Mouse (Mus musculus): ENCODE measurements around the gene Acot12.
"Not testable (repeated sequence)": the region's sequence is repeated elsewhere in the genome, so short reads cannot be mapped to it uniquely, and the experiment has no call there.

The Acot12 gene

DNA sequence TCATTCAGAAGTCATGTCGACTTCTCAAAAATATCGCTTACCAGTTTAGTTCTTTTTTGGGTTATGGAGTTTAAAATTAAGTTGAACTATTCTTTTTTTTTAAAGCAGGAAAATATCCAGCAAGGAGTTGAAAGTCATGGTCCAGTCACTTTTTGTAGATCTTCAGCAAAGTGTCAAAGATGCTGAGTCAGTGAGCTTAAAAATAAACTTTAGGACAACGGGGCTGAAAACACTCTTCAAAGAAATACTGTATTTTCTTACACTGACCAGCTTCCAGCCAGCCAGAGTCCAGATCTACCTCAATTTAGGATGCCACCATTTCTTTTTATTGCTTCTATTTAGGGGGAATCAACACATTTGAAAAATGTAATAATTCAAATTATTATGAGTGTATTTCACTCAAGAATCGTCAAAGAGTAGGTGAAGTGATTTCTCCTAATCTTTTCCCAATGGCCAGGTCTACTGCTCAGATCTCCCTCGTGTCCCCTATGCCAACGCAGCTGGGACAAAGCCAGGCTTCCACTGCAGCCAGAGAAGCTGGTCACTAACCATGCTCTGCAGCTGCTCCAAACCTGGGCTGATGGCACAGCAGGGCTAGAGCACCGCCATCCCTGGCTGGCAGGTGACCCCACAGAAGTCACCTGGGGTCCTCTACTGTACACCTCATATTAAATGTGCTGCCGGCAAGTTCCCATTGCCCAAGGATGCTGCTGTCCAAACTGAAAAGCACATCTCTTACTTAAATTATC, 19.2 kb downstream of the Acot12 start:
- peak; percentile 18 to 34 for DNase-seq

DNA sequence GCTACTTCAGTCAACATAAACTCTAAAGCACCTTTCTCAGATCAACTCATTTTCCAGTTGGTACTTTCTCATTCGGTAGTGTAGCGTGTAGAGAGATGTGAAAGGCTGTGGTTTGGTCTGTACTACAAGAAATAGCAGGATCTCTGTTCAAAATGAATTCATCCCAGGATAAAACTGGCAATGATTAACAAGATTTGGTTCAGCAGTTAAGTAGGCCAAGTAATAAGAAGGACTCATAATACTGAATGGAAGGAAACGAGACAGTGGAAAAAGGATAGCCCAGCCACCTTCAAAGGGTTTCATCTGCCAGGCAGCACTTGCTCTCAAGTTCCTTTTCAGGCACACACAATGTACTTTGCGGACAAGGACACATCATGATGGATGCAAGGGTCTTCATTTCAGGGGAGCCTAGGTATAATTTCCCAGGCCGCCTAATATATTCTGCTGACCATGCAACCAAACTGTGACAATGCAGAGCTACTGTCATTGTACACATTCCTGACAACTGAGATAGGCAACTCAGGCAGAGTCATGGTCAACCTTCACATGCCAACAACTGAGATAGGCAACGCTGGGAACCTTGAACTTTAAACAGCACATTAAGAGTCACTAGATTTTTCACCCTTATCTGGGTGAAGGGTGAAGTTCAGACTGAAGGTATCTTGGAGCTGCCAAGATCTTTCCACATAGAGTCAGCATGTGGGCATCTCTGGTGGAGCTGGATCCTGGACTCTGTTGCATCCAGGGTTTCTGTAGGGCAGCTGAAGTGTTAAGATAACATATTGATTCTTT, 20.5 kb downstream of the Acot12 start:
- DNase-seq = no peak

DNA sequence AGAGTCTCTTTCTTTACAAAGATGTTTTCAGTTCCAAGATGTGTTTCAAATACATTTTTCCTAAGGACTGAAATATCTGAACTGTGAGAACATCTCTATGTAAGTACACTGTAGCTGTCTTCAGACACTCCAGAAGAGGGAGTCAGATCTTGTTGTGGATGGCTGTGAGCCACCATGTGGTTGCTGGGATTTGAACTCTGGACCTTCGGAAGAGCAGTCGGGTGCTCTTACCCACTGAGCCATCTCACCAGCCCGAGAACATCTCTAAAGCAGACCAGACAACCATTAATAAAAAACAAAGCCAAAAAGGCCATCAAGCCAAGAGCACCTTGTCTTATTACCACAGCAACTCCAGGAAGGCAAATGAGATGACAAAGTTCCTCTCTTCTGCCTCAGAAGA, 22.3 kb downstream of the Acot12 start:
- DNase-seq = not testable (repeated sequence)

DNA sequence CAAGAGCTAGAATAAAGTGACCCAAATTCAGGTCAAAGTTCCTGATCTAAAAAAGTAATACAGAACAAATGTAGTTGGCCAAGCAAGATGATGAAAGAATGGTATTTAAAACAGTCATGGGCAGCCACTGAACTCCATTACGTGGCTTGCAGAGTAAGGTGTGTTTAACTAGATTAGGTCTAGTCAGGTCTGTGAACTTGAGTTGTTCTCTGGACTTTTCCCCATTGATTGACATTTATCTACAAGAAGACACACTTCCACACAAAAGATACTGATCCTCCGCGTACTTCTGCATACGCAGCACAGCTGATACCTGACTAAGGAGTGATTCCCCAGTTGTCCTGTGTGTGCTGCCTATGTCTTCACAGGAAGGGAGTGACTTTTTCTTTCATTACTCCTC, 24.3 kb downstream of the Acot12 start:
- DNase-seq = no peak

DNA sequence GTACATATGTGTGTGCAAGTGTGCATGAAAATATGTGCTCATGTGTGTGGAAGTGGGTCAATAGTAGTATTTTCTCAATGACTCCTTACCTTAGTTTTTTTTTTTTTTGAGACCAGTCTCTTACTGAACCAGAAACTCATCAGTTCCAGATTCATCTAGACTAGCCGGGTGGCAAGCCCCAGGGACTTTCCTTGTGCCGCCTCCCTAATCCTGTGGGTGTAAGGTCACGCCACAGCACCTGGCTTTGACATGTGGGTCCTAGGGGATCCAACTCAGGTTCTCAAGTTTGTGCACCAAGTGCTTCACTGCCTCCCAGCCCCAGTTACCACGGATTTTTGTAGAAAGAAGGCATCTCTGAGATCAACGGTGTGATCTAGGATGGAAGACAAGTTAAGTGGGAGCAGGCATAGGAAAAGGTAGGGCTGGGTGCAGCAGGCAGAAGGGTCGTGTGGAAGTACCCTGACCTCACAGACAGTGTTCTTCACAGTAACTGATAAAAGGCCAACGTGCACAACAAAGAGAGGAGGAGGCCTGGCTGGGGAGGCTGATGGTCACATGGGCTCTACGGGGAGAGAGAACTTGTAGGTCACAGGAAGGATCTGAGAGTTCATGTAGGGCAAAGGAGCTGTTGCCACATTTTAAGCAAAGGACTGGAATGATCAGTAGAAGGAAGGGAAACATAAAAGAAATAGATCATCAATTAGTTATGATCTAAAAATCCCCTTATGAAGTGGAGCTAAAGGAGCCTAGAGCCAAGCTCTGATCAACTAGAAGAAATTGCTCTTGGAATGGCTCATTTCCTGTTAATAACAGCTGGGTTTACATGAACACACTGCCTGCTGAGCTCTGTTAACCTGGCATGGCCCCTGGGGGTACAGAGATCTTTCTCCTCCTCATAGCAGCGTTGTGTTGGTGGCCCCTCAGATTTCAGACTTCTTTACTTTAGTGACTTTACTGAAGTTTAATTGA, 27.7 kb downstream of the Acot12 start:
- no peak for DNase-seq

DNA sequence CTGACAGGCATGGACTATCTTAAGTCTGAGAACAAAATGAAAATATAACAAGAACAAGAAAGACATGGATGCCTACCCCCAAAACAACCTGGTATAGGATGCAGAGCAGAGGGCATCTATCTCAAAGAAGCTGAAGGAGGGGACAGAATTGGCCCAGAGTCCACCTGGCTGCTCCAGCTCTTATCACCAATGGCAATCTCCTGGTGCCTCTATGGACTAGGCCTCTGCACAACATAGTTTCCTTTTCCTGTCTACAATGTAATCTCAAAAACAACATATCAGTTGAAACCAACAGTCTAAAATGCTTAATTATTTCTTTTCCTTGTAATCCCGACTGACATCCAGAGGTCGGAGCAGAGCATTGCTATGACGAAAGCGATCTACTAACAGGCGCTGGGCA, 36.8 kb downstream of the Acot12 start:
- no peak for DNase-seq

DNA sequence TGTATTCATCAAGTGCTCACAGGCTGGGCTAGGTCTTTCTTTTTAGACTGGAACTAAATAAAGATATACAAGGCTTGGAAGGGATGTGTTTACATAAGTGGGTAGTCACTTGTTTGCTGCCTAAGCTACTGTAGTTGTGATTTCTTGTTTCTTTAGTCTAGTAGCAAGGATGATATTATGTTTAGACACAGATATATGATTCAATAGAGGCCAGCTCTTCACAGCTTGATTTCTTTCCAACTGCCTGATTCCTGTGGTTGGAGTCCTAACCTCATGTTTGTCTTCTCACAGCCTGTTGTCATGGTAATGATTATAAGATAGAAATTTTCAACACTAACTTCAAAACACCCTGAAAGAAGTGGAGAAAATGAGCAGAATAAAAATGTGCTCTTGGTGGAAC, 38.6 kb downstream of the Acot12 start:
- no peak for DNase-seq

DNA sequence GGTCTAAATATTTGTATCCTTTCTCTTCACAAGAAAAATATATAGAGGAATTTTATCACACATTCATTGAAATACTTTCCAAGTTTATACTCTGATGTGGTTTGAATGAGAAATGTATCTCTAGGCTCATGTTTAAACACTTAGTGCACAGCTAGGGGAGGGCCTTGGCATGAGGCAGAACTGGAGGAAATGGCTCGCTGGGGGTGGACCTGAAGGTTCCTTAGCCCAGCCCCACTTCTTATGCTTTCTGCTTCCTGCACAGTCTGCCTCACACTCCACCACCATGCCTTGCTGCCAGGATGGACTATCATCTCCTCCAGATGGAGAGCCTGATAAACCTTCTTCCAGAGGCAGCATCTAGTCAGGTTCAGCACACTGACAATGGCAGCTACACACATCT, 50.7 kb downstream of the Acot12 start:
- DNase-seq = no peak

DNA sequence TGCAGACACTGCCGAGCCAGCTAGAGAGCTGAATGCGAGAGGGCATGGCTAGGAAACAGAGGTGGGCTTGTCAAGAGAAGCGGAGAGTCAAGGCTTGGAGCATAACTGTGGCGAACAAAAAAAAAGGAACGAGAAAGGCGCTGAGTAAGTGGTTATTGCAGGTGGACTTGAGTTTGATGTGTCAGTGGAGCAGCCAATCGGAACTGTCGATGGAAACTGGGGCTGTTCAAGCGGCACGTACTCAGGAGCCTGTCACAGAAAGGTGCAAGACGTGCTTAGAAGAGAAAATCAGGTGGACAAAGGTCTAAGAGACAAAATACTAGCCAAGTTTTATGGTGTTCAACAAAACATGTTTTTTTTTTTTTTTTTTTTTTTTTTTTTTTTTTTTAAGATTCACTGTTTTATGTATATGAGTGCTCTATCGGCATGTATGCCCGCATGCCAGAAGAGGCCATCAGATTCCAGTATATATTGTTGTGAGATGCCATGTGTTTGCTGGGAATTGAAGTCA, 53.7 kb downstream of the Acot12 start:
- no peak for DNase-seq

DNA sequence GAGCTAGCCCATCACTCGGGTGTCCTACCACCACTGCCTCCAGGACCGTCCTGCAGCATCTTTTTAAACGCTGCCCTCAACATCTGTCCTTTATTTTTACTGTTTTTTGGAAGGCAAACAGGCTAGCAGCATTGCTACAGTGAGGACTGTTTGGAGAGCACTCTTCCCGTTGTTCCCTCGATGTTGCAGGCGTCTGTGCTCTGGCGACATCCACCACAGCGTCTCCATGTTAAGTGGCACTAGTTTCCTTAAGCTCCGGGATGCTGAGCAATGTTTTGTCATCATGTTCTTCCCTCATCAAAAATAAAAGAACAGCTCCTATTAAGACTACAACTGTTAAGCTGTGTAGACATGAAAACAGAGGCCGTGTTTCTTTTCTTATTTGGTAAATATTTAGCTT, 54.3 kb downstream of the Acot12 start:
- DNase-seq = no peak

DNA sequence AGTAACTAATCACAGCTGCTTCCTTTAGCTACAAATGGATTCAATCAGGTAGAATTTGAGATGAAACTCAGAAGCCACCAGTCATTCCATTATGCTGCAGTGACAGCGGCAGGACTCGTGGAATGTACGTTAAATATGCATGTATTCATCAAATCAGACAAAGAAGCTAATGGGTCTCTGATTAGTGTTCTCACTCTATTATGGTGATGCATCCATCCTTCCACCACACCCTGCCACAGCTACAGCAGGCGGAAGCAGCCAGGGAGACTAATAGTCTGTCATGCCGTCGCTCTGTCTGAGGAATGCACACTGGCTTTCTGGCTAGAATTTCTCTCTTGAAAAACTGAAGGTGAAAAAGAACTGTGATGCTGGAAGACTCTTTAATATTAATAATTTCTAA, 54.7 kb downstream of the Acot12 start:
- DNase-seq = no peak

DNA sequence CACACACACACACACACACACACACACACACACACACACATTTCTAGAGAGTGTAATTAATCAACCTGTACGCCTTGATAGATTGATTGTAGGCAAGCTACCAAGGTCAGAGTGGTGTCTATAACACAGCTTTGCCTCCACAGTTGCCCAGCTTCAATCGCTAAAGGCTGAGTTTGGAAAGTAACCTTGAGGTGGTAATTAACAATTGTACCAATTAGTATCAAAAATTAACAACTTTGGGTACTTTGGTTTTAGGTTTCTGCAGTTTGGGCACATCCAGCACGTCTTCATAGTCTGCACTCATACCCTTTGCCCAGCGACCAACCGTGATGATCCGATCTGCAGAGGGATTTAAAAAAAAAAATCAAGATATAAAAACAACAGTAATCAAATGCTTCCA, 55.6 kb downstream of the Acot12 start:
- no peak for DNase-seq

DNA sequence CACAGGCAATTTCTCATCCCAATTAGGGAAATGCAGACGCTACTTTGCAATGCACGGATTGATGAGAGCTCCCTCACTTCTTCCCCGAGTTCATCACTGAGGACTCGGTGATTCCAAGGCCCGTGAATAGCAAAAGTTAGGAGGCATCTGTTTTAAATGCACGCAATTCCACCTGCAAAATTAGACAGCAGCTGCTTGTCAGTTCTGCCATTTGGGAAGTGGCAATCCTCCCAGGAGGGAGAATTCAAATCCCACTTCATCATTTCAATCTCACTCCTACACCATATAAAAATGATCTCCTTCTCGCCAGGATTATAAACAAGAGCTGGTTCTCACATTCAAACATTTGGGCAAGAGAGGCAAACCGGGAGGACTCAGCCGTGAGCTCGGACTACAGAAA, 56.1 kb downstream of the Acot12 start:
- no peak for DNase-seq

DNA sequence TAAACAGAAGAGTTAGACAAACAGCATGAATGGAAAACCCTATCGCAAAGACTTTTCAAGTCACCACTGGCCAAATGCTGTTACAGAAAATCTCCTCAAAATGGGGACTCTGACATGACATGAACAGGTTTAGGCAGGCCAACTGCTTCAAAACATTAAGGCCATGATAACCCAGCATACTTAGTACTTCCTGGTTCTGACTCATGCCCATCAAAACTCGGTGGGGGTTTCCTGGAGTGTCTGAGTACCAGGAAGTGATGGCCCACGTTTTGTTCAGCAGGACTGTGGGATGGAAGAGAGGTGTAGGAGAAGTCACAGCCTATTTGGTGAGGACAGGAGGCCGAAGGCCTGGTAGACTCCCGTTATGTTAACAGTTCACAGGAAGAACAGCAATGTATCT, 60.4 kb downstream of the Acot12 start:
- no peak for DNase-seq

DNA sequence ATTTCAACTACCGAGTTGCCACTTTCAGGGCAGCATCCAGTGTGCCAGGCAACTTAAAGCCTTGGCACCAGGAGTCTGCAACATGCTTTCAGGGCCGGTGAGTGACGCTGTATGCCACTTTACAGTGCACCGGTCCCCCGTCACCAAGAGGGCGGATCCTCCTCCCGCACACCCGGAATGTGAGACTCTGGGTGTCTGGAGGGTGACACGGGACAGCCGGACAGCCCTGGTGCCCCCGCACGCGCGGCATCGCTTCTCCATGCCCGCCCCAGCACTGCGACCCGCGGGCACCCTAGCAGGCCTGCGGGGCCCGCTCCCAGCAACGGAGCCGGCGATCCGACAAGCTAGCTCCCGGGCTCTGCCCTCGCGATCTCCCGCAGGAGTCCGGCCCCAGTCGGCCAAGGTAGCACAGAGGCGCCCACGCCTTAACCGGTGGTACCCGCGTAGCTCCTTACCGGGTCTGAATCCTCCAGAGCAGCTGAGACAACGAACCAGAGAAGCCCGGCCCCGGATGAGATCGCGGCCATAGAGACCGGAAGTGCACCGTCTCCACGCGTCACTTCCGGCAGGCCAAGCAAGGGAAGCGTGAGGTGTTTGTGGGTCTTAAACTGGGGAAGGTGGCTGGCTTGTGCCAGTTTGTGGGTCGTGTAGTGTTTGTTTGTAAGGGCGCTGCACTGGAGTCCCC, 66.0 kb downstream of the Acot12 start, which contains the start of gene Zcchc9:
Gene Zcchc9 (minus strand): TSS at position 551 of the 685 bp plus-strand sequence.
- peak; percentile 96 for DNase-seq

DNA sequence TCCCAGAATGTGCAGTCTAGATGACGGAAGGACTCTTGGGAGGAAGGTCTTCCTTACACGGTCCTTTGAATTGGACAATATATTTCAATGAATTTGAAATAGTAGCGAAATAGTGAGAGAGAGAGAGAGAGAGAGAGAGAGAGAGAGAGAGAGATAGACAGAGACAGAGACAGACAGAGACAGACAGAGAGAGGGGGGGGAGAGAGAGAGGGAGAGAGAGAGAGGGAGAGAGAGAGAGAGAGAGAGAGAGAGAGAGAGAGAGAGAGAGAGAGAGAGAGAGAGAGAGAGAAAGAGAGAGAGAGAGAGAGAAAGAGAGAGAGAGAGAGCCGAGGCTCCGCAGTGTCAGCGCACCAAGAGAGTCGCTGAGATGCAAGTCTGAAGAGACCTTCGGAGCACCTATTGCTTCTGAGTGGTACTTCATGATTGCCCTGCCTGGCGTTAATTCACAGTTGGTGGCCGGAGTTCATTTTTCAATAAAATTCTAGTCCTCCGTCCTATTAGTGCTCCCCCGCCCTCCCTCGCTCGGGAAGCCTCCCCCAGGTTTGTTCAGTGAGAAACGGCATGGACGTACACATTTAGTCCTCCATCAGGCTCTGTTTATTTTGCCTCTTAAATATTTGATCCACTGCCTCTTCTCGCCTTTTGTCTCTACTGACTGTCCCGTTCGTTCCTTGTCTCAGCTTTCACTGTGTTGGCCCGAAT, 66.7 kb downstream of the Acot12 start:
- DNase-seq = peak; percentile 33 to 54

DNA sequence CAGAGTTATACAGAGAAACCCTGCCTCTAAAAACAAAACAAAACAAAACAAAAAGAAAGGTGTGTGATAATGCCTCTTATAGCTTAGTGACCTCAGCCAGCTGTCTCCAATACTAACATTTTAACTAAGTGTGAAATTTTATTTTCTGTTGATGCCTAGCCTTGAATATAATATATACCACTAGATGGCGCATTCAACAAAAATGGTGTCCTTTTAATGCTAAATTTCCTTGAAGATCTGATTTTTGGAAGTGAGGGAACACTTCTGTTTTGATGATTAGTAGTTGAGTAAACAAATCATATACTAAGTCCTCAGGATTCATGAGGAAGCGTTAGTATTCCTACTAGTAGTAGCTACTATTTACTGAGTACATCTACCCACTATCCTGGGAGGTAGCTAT, 68.2 kb downstream of the Acot12 start:
- DNase-seq = peak in 1 of 2 experiments; percentile 51

DNA sequence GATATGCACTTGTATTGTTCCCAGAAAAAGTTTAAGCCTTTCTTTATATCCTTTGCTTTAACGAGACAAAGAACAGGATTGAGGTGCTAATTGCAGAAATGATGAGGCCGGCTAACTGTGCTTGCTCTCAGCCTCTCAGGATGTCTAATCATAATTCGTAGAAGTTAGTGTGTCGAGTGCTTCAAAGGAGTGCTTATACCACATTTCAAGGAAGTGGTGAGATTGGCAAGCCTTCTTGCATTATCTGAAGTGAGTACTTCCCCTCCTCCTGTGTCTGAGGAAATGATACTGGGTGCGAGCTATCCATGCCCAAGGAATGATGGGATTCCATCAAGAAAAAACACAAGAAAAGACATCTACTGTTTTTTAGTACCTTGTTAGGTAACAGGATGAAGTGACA, 73.4 kb downstream of the Acot12 start:
- DNase-seq = no peak

DNA sequence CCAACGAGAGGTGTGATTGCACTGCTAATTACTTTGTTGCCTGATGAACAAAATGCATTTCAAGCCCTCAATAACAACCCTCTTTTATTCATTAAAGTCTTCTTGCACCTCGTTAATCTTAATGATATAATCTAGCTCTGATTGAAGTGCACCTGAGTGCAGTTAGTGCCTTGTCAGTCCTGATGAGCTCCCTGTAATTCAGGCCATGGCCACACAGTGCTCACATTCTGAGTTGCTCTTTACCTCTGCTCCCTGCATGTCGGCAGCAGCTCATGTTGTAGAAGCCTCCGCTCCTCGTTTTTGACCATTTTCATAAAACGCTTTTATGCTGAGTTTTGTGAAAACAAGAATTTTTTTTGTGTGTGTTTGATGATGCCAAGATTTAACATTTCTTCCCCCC, 82.4 kb downstream of the Acot12 start:
- DNase-seq = no peak

DNA sequence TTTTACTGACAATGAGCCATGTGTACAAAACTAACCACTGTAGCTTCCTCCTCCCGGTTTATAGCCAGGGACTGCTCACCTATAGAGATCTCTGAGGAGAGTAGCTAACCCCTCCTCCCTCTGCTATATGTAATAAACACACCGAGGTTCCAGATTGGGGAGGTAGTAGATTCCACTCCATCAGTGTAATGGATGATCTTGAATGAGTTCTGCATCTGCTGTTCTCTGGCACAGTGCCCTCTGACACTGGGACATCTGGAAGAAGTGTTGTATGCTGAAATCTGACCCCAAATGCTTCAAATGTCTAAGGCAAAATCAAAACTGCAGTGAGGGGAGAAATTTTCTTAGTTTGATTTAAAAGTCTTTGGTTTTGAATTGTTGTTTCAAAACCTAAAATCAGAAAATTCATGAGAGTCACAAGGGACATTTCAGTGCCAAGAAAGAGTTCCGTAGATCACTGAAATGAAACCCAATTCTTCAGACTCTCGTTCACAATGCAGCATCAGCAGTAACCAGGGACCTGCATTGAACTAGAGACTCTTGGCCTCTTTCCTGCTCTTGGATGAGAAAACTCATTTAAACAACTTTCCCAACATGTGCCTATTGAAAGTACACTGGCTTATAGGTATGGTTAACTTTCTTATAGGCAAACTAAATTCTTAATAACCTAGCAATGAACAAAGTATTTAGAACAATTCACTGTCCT, 83.7 kb downstream of the Acot12 start:
- DNase-seq = peak; percentile 42 to 50

DNA sequence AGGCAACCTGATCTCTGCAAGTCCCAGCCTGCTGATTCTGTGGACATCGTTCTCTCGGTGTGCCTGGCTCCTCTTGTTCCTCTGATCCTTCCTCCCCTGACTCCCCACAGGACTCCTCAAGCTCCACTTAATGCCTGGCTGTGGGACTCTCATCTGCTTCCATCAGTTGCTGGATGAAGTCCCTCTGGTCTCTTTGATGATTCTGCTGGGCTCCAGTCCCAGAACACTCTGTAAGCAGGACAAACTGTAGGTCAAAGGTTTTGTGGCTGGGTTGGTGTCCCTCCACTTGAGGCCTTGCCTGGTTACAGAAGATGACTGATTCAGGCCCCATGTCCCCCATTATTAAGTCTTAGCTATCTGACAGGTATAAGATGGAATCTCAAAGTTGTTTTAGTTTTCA, 84.8 kb downstream of the Acot12 start:
- no peak for DNase-seq

Data from cerebellum, postnatal 10 days (tissue).